Mouse (Mus musculus) urinary bladder, postnatal 4 days (tissue): ENCODE data around the gene Mxi1.

Experiments used
- DNase-seq, 2 experiments: peaks; one replicate each; pipeline ENCODE4 v3.0.0; 2021 to 2022; ENCODE audit warnings: low spot score in 2 of 2

The Mxi1 gene

GRCm38 (mm10) chr19:53310348-53310747 is at the start of gene Mxi1:
Gene Mxi1 (plus strand): TSS chr19:53310518.
- DNase-seq: peak; percentile 74

GRCm38 (mm10) chr19:53260828-53261227 is 49.5 kb upstream of the Mxi1 start:
- peak in 1 of 2 experiments; percentile 41 for DNase-seq

GRCm38 (mm10) chr19:53262061-53262460 is 48.3 kb upstream of the Mxi1 start:
- DNase-seq: no peak

GRCm38 (mm10) chr19:53263859-53264733 is 46.2 kb upstream of the Mxi1 start:
- DNase-seq: no peak

GRCm38 (mm10) chr19:53264821-53265727 is 45.2 kb upstream of the Mxi1 start:
- no peak for DNase-seq

GRCm38 (mm10) chr19:53267305-53267704 is 43.0 kb upstream of the Mxi1 start:
- DNase-seq: no peak

- no peak for DNase-seq
Measured at GRCm38 (mm10) chr19:53273055-53273722, 37.1 kb upstream of the Mxi1 start.

- no peak for DNase-seq
Measured at GRCm38 (mm10) chr19:53273781-53274428, 36.4 kb upstream of the Mxi1 start.

- DNase-seq: no peak
Measured at GRCm38 (mm10) chr19:53275204-53275603, 35.1 kb upstream of the Mxi1 start.

GRCm38 (mm10) chr19:53276902-53277707 is 33.2 kb upstream of the Mxi1 start:
- DNase-seq: no peak

GRCm38 (mm10) chr19:53278491-53279415 is 31.6 kb upstream of the Mxi1 start:
- DNase-seq: no peak

GRCm38 (mm10) chr19:53280254-53280653 is 30.1 kb upstream of the Mxi1 start:
- no peak for DNase-seq

GRCm38 (mm10) chr19:53282571-53282970 is 27.7 kb upstream of the Mxi1 start:
- no peak for DNase-seq

GRCm38 (mm10) chr19:53283742-53284141 is 26.6 kb upstream of the Mxi1 start:
- no peak for DNase-seq

- DNase-seq: no peak
Measured at GRCm38 (mm10) chr19:53284268-53285208, 25.8 kb upstream of the Mxi1 start.

- DNase-seq: no peak
Measured at GRCm38 (mm10) chr19:53296331-53297254, 13.7 kb upstream of the Mxi1 start.

- no peak for DNase-seq
Measured at GRCm38 (mm10) chr19:53299156-53299828, 11.0 kb upstream of the Mxi1 start.
